Mouse (Mus musculus) macrophage (primary cell): ENCODE data around the gene Yy2. TPM values are rescaled to one million over a fixed set of nuclear protein-coding genes. Genes with fewer than 3 reads are reported as not detected.

Experiments
- polyA plus RNA-seq: library from polyadenylated mRNA; stranded (reverse); fragments of 250-400 nt; gene quantifications from 3 replicates; pipeline ENCODE4 v1.2.4, GENCODE M21; 2018; ENCODE audit warnings: inconsistent platforms

Yy2 gene
- polyA plus RNA-seq, 1 experiment from 2014 or later = 3.0 TPM

Other genes starting within 250 kb of the Yy2 start
- gene Phex, start 153.7 kb downstream of the Yy2 start, polyA plus RNA-seq = not detected in 3 replicates
- gene Sms, start 76.7 kb downstream of the Yy2 start, polyA plus RNA-seq = 25.8 to 45.8 TPM (median 26.0 TPM) in 3 replicates
- 23.6 to 33.0 TPM (median 27.1 TPM) in 3 replicates for gene Mbtps2, start 29.7 kb upstream of the Yy2 start, polyA plus RNA-seq
- not detected in 3 replicates for gene Smpx, start 129.9 kb upstream of the Yy2 start, polyA plus RNA-seq
- gene Klhl34, start 249.4 kb upstream of the Yy2 start, polyA plus RNA-seq = not detected in 3 replicates